Mouse (Mus musculus): ENCODE data around the gene Asic2.

- TF ChIP-seq POLR2A (IDR thresholded peaks at IDR 0.05; ENCODE audit: borderline replicate concordance, control insufficient read depth, low read depth, low read length) (no peak), CTCF (IDR thresholded peaks at IDR 0.05; ENCODE audit: control insufficient read depth, insufficient read depth, low read length) (no peak)
Measured at GRCm38 (mm10) chr11:81064006-81064405, 904.3 kb downstream of the Asic2 start.
